Mouse (Mus musculus) megakaryocyte, embryonic 14.5 days (primary cell): ENCODE measurements around the gene H2-T23.

Source experiments
- FLI1 ChIP-seq: IDR thresholded peaks from 2 replicates; pipeline ENCODE4 v1.6.1; 2012; ENCODE audit warnings: low read length, inconsistent platforms, mixed read lengths
- GATA1 ChIP-seq: IDR thresholded peaks from 3 replicates; pipeline ENCODE4 v1.6.1; 2012; ENCODE audit warnings: mixed read lengths, low read length, inconsistent platforms, borderline replicate concordance

- no peak for TF ChIP-seq FLI1
- TF ChIP-seq GATA1: no peak
These were observed 17.7 kb downstream of the H2-T23 start for GRCm38 (mm10) chr17:36014977-36015376.
